Mouse (Mus musculus) forebrain, embryonic 16.5 days (tissue): ENCODE measurements at regions not wholly inside any gene's neighbourhood (a gene's known extent, or its start where the extent isn't known, plus 50 kb on each side); places are given as distances from the start of the nearest gene placed in this dataset.

Experiments
- ATAC-seq: fragments of 200-750 bp; cut with Nextera tagmentation; 2 replicates; pipeline ENCODE4 v1.8.0; 2017; ENCODE audit warnings: mild to moderate bottlenecking, moderate library complexity
- H3K27ac ChIP-seq: fragments of 300-500 bp; sonication (generic); 2 replicates; pipeline ENCODE4 v1.5.1; 2014; ENCODE audit warnings: low read length, control low read depth
- H3K27me3 ChIP-seq: fragments of 300-500 bp; sonication (generic); replicated peaks from 2 replicates; pipeline ENCODE4 v1.6.1; 2014; ENCODE audit warnings: low read length; ENCODE audit not compliant: control insufficient read depth, insufficient read depth
- H3K36me3 ChIP-seq: fragments of 300-500 bp; sonication (generic); 2 replicates; pipeline ENCODE4 v1.6.1; 2014; ENCODE audit not compliant: control insufficient read depth, insufficient read depth
- H3K4me1 ChIP-seq: fragments of 300-500 bp; sonication (generic); replicated peaks from 2 replicates; pipeline ENCODE4 v1.6.1; 2014; ENCODE audit warnings: low read length; ENCODE audit not compliant: control insufficient read depth, insufficient read depth
- H3K4me2 ChIP-seq: fragments of 300-500 bp; sonication (generic); 2 replicates; pipeline ENCODE4 v1.6.1; 2014; ENCODE audit warnings: mild to moderate bottlenecking, low read length, control low read depth
- H3K4me3 ChIP-seq: fragments of 300-500 bp; sonication (generic); replicated peaks from 2 replicates; pipeline ENCODE4 v1.5.1; 2014; ENCODE audit warnings: mild to moderate bottlenecking, low read length, control low read depth
- H3K9ac ChIP-seq: fragments of 300-500 bp; sonication (generic); replicated peaks from 2 replicates; pipeline ENCODE4 v1.6.1; 2014; ENCODE audit warnings: low read depth, low read length, control low read depth
- H3K9me3 ChIP-seq: fragments of 300-500 bp; sonication (generic); 2 replicates; pipeline ENCODE4 v1.6.1; 2016; ENCODE audit warnings: low read length; ENCODE audit not compliant: control insufficient read depth
- WGBS: fragments of 180-500 bp; shearing (Covaris S2); extraction: QIAGEN DNeasy Blood & Tissue Kit; methylation state at CpG from one replicate; pipeline ENCODE4 v1.1.7; 2014; 5-methylcytosine and 5-hydroxymethylcytosine counted together

DNA sequence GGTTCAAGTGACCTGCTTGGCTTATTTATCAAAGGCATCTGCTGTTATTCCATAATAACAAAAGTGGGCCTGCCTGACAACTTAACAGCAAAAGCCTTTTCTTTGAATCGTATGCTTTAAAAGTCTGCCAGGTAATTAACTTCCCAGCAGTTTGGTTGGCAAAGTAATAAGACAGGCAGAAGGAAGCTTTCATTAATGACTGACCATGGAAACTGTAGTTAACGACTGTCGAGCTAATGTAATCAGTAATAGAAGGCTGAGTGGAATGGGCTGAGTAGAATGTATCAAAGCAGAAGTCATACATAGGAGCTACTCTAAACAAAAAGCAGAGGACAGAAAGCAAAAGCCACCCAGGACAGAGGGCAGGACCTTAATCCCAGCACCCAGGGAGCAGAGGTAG is 551.0 kb upstream of the Gm5415 start:
- WGBS = 15% methylated on average over 3 of the region's 3 CpGs
- no peaks in the 10 kb centered on the region for H3K4me1 ChIP-seq
- no peaks in the 10 kb centered on the region for H3K9me3 ChIP-seq
- ATAC-seq = peak; percentile 63
- no peak overlapping the region for H3K27ac ChIP-seq
- H3K9ac ChIP-seq = no peak overlapping the region
- no peak overlapping the region for H3K4me2 ChIP-seq
- no peaks in the 10 kb centered on the region for H3K27me3 ChIP-seq
- no peak overlapping the region for H3K4me3 ChIP-seq
- H3K36me3 ChIP-seq = no peaks in the 10 kb centered on the region

DNA sequence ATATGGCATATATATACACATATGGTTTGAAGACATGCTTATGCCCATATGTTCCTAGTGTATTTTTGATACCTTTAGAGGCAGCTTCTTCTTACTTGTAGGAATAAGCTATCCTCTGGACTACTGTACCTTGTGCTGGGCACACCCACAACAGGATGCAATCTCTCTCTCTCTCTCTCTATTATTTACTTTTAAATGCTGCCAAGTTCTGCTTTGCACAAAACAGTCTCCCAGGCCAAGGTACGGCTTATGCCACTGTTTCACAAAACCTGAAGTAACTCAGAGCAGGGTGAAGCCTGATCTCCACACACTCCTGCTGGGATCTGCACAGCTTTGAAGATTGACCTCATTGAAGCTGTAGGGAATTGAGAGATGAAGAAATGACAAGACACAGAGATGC is 549.8 kb upstream of the Gm5415 start:
- Histone ChIP-seq H3K27me3 (no peaks in the 10 kb centered on the region), H3K36me3 (no peaks in the 10 kb centered on the region), H3K4me1 (no peaks in the 10 kb centered on the region), H3K27ac (no peak overlapping the region), H3K9me3 (no peaks in the 10 kb centered on the region), H3K9ac (no peak overlapping the region), H3K4me3 (no peak overlapping the region), H3K4me2 (no peak overlapping the region)
- 83% methylated on average over 1 of the region's 1 CpGs for WGBS
- ATAC-seq = no peak

DNA sequence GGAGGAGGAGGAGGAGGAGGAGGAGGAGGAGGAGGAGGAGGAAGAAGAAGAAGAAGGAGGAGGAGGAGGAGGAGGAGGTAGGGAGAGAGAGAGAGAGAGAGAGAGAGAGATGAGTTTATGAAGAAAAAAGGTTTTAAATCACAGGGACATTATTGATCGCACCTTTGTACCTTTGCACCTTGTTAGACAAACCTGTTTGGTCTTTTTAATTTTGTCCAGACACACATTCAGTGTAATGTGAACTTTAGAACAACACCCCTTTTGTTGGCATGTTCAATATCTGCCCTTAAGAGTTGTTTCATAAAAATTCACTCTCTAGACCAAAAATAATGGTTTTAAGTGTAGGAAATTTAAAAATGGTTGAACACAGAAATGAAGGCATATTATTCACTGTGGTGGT is 527.5 kb upstream of the Gm5415 start:
- WGBS = 85% methylated on average over 1 of the region's 1 CpGs
- H3K9me3 ChIP-seq = no peaks in the 10 kb centered on the region
- H3K27ac ChIP-seq = no peak overlapping the region
- H3K36me3 ChIP-seq = no peaks in the 10 kb centered on the region
- H3K27me3 ChIP-seq = no peaks in the 10 kb centered on the region
- H3K4me1 ChIP-seq = no peaks in the 10 kb centered on the region
- no peak overlapping the region for H3K9ac ChIP-seq
- no peak overlapping the region for H3K4me3 ChIP-seq
- ATAC-seq = no peak
- H3K4me2 ChIP-seq = no peak overlapping the region

DNA sequence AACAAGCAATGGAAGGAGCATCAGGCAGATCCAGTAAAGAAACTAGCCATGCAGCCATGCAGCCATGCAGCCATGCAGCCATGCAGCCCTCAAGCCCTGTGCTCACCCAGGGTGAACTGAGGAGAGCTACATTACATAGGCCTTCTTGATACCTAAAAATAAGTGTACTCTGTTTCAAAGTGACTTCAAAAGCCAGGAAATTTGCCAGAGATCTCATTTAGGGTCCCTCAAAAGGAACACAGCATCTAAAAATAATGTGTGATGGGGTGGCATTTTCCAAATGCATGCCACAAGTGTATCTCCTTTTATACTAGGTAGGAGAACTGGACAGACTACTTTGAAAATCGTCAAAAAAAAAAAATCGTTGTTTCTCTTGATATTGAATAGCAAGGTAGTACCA is 510.9 kb upstream of the Gm5415 start:
- H3K4me3 ChIP-seq = no peak overlapping the region
- 89% methylated on average over 2 of the region's 2 CpGs for WGBS
- no peaks in the 10 kb centered on the region for H3K27me3 ChIP-seq
- H3K4me1 ChIP-seq = no peaks in the 10 kb centered on the region
- no peak overlapping the region for H3K4me2 ChIP-seq
- H3K36me3 ChIP-seq = no peaks in the 10 kb centered on the region
- H3K27ac ChIP-seq = no peak overlapping the region
- H3K9me3 ChIP-seq = no peaks in the 10 kb centered on the region
- H3K9ac ChIP-seq = no peak overlapping the region
- no peak for ATAC-seq

DNA sequence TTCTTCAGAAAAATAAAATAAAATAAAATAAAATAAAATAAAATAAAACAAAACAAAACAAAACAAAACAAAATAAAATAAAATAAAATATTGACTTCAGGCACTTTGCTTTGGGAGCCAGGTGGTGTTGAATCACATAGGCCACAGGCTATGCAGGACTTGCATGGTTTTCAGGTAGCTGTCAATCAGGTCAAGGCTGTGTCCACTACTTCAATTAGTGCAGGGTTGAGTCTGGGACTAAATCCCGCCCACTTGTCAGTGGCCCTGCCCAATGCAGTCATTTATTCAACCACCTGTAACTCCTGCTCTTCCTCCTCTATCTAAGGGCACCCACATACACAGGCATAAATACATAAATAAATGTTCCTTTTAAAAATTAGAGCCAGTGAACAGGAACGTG is 497.3 kb upstream of the Gm5415 start:
- no peak overlapping the region for H3K27ac ChIP-seq
- H3K4me3 ChIP-seq = no peak overlapping the region
- ATAC-seq = no peak
- H3K9ac ChIP-seq = no peak overlapping the region
- H3K4me1 ChIP-seq = no peaks in the 10 kb centered on the region
- 84% methylated on average over 2 of the region's 2 CpGs for WGBS
- H3K27me3 ChIP-seq = no peaks in the 10 kb centered on the region
- no peaks in the 10 kb centered on the region for H3K36me3 ChIP-seq
- no peak overlapping the region for H3K4me2 ChIP-seq
- no peaks in the 10 kb centered on the region for H3K9me3 ChIP-seq

DNA sequence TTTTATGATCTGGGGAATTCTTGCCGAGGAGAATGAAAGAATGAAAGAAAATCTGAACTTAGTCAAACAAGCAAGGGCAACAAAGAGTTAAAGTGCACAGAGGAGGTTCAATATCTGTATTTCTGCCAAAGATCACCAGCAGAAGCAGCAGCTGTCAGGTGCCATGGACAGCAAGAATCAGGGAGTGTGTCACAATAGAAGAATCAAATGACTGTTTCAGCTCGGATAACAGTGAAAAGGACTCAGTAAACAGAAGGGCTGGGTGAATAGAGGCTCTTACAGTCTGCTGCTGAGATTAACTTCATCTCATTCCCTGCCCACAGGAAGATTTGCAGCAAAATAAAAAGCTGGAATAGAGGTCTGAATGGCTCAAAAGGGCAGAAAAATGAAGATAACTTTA is 495.3 kb upstream of the Gm5415 start:
- Histone ChIP-seq H3K27me3 (no peaks in the 10 kb centered on the region), H3K27ac (no peak overlapping the region), H3K4me2 (no peak overlapping the region), H3K9ac (no peak overlapping the region), H3K9me3 (no peaks in the 10 kb centered on the region), H3K36me3 (no peaks in the 10 kb centered on the region), H3K4me3 (no peak overlapping the region), H3K4me1 (no peaks in the 10 kb centered on the region)
- ATAC-seq = peak; percentile 87
- WGBS = 11% methylated on average over 2 of the region's 2 CpGs

DNA sequence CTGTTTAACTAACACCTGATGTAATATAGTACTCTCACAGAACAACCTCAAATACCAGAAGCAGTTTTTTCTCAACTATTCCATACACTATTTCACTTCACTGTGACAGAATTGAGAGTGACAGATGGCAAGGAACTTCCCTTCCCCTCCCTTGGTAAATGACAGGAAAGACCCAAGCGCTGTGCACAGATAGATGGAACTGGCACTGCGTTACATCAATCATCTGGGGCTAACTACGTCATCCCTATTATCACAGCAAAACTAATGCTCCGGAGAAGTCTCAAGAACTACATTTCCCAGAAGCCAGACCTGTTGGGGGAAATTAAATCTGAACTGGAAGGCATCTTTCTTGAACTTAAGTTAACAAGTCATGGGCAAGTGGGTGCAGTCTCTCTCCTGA is 493.6 kb upstream of the Gm5415 start:
- Histone ChIP-seq H3K9me3 (no peaks in the 10 kb centered on the region), H3K4me1 (no peaks in the 10 kb centered on the region), H3K9ac (no peak overlapping the region), H3K4me2 (no peak overlapping the region), H3K27me3 (no peaks in the 10 kb centered on the region), H3K27ac (no peak overlapping the region), H3K4me3 (no peak overlapping the region), H3K36me3 (no peaks in the 10 kb centered on the region)
- WGBS = 61% methylated on average over 4 of the region's 4 CpGs
- ATAC-seq = peak; percentile 68; the same call in 1 of the 2 replicates

DNA sequence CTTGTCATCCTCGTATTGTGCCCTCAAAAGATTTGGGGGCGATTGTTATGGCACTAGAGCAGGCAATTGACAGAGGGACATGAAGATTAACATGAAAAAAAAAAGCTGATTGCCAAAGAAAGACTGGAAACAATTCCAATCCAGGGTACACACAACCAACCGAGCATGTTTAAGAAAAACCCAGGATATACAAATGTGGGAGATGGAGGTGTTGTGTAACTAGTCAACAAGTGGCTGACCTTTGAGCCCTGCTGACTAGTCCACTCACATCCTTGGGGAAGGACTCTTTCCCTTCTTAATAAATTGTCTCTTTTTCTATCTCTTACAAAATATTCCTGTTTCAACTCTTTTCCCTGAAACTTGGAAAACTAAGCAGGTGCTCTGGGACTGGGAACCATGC is 484.9 kb upstream of the Gm5415 start:
- Histone ChIP-seq H3K4me1 (no peaks in the 10 kb centered on the region; the same call in 1 of the 2 replicates), H3K27me3 (no peaks in the 10 kb centered on the region), H3K9ac (no peak overlapping the region), H3K27ac (no peak overlapping the region), H3K4me3 (no peak overlapping the region), H3K4me2 (no peak overlapping the region), H3K9me3 (no peaks in the 10 kb centered on the region), H3K36me3 (no peaks in the 10 kb centered on the region)
- 69% methylated on average over 3 of the region's 3 CpGs for WGBS
- no peak for ATAC-seq

DNA sequence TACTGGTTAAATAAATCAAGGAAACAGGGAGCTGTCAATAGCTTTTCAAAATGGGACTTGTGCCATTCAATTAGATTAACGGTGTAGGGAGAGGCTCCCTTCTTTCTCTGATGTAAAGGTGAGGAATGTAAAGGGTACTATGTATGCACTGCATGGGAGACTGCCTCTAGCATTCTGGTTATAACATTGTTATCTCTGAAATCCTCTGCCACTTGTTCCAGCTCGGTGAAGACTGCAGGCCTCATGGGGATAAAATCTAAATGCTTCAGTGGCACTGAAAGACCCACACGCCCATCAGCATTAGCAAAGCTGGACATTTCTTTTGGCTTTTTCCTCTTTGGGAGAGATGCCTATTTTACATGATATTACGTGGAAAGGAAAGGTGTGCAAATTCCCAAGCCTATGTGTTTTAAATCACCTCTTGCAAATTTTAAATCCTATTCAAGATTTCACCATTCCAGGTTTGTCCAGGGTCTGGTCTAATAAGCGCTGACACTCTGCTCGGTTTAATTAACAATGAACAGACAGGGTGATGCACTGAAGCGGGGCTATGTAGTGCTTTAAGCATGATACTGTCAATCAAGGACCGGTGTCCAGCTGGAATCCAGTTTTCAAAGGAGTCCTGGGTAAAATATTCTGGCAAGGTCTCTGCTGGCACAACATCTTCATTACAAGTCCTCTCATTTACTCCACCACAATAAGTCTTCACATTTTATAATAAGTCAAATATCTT is 479.8 kb upstream of the Gm5415 start:
- 0 out of 2 replicates have a peak, but pooled peaks cover 3% of the 10 kb centered on the region for H3K9me3 ChIP-seq
- WGBS = 18% methylated on average over 8 of the region's 8 CpGs
- H3K4me3 ChIP-seq = no peak overlapping the region
- no peak overlapping the region for H3K9ac ChIP-seq
- 0 out of 2 replicates have a peak, but pooled peaks have one; percentile 47 for ATAC-seq
- H3K27ac ChIP-seq = no peak overlapping the region
- no peaks in the 10 kb centered on the region; the same call in 1 of the 2 replicates for H3K4me1 ChIP-seq
- H3K4me2 ChIP-seq = no peak overlapping the region
- H3K36me3 ChIP-seq = no peaks in the 10 kb centered on the region
- no peaks in the 10 kb centered on the region for H3K27me3 ChIP-seq

DNA sequence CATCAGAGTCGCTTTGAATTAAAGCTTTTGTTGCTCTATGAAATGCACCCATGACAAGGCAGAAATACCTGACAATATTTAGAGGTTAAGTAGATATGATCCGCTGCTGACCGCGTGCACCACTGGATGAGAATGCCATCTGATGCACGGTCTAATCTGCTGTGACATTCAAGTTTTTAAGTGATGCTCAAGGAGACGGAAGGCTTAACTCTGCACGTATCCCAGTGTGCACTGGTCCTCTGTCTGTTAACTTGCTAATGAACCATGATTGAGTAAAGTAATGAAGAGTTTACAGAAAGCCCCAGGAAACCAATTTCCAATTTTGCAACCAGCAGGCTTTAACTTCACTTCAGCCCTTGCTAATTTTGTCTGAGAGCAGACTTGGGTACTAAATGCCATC is 478.3 kb upstream of the Gm5415 start:
- Histone ChIP-seq H3K36me3 (no peaks in the 10 kb centered on the region), H3K27ac (no peak overlapping the region), H3K9me3 (0 out of 2 replicates have a peak, but pooled peaks cover 3% of the 10 kb centered on the region), H3K4me1 (no peaks in the 10 kb centered on the region; the same call in 1 of the 2 replicates), H3K4me2 (no peak overlapping the region), H3K9ac (no peak overlapping the region), H3K27me3 (no peaks in the 10 kb centered on the region), H3K4me3 (no peak overlapping the region)
- WGBS = 11% methylated on average over 7 of the region's 7 CpGs
- no peak for ATAC-seq
